Comparison of ENCODE assay signal across 17 mouse cellular contexts in genomic region chrX:73684156-73684555, GRCm38 (mm10). TPM values are rescaled to one million over a fixed set of nuclear protein-coding genes. Genes with fewer than 3 reads are reported as not detected.
"Had no signal": no experiment of that assay in that cellular context is flagged by ENCODE, and none has a peak within 500 bp of the region (broad histone marks: within the 10 kb centered on the region; RNA-seq: fewer than 3 reads in every experiment).

No protein-coding gene starts in this region.

- DNase-seq: lung, adult 18-20 months; lung, embryonic 14.5 days; lung, postnatal 10 days; lung, postnatal 4 days; midbrain, embryonic 14.5 days; retina, postnatal 1 day; right cerebral cortex, adult 18-20 months; thymus, adult 2 months; thymus, postnatal 36 days had no signal

- H3K9me3 ChIP-seq: midbrain, embryonic 10.5 days; midbrain, embryonic 12.5 days; neural tube, embryonic 13.5 days; neural tube, embryonic 15.5 days; stomach, embryonic 15.5 days had no signal

- H3K4me1 ChIP-seq: midbrain, embryonic 10.5 days; midbrain, embryonic 12.5 days; neural tube, embryonic 13.5 days; neural tube, embryonic 15.5 days; stomach, embryonic 15.5 days had no signal

- H3K4me3 ChIP-seq: midbrain, embryonic 10.5 days; midbrain, embryonic 12.5 days; myocyte; neural tube, embryonic 13.5 days; neural tube, embryonic 15.5 days; stomach, embryonic 15.5 days had no signal

- H3K9ac ChIP-seq: lung, embryonic 14.5 days; midbrain, embryonic 12.5 days; neural tube, embryonic 13.5 days; neural tube, embryonic 15.5 days; stomach, embryonic 15.5 days had no signal

- H3K27ac ChIP-seq: midbrain, embryonic 10.5 days; midbrain, embryonic 12.5 days; neural tube, embryonic 13.5 days; neural tube, embryonic 15.5 days; stomach, embryonic 15.5 days had no signal

RNA-seq across cellular contexts. Expression of gene Slc6a8, which starts 11.2 kb away (rescaled TPM):
- total RNA-seq: megakaryocyte, adult 5-6 weeks; megakaryocyte-erythroid progenitor cell, adult 5-6 weeks had no signal

RNA-seq across cellular contexts. Expression of gene Pnck, which starts 24.2 kb away (rescaled TPM):
- total RNA-seq: megakaryocyte, adult 5-6 weeks; megakaryocyte-erythroid progenitor cell, adult 5-6 weeks had no signal
